Comparison of ENCODE assay signal across 8 mouse cellular contexts in genomic region chr13:74259460-74260230, GRCm38 (mm10). TPM values are rescaled to one million over a fixed set of nuclear protein-coding genes. Genes with fewer than 3 reads are reported as not detected.
DNase-seq lines count a peak whose midpoint lies in the region; ATAC-seq lines count a peak whose summit lies in the region.

No protein-coding gene starts in this region.

- DNase-seq in cerebellum, postnatal 10 days: peak; percentile 67
- DNase-seq in cerebellum, adult 11-12 months: no peak
- DNase-seq in monocyte, adult 2 months (ENCODE audit: low read depth in 1 of 2, low spot score in 2 of 2): peak; percentile 64 to 84
- peak; percentile 48 for DNase-seq in splenic B cell, adult 2 months (ENCODE audit: low read depth, low spot score)

- no peaks in the 10 kb centered on the region for H3K27me3 ChIP-seq in embryonic facial prominence, embryonic 12.5 days
- H3K27me3 ChIP-seq in heart, embryonic 12.5 days (replicated peaks): no peaks in the 10 kb centered on the region
- no peaks in the 10 kb centered on the region for H3K27me3 ChIP-seq in kidney, embryonic 15.5 days
- H3K27me3 ChIP-seq in liver, embryonic 12.5 days (replicated peaks): peaks cover 45% of the 10 kb centered on the region
- no peaks in the 10 kb centered on the region for H3K27me3 ChIP-seq in splenic B cell, adult 2 months (ENCODE audit: control insufficient read depth, insufficient read depth, low read length, poor library complexity, severe bottlenecking)

- no peak overlapping the region for H3K27ac ChIP-seq in embryonic facial prominence, embryonic 12.5 days
- no peak overlapping the region for H3K27ac ChIP-seq in heart, embryonic 12.5 days (ENCODE audit: poor library complexity, severe bottlenecking)
- H3K27ac ChIP-seq in kidney, embryonic 15.5 days: no peak overlapping the region
- H3K27ac ChIP-seq in liver, embryonic 12.5 days: no peak overlapping the region

- H3K4me1 ChIP-seq in embryonic facial prominence, embryonic 12.5 days: no peaks in the 10 kb centered on the region
- H3K4me1 ChIP-seq in heart, embryonic 12.5 days (replicated peaks): peaks cover 7% of the 10 kb centered on the region; the same call in 1 of the 2 replicates
- H3K4me1 ChIP-seq in kidney, embryonic 15.5 days: peaks cover 9% of the 10 kb centered on the region
- peaks cover 6% of the 10 kb centered on the region for H3K4me1 ChIP-seq in liver, embryonic 12.5 days

- WGBS in embryonic facial prominence, embryonic 12.5 days: 5% methylated on average over 35 of the region's 35 CpGs
- WGBS in heart, embryonic 12.5 days: 3% methylated on average over 35 of the region's 35 CpGs
- WGBS in kidney, embryonic 15.5 days: 4% methylated on average over 35 of the region's 35 CpGs
- 3% methylated on average over 35 of the region's 35 CpGs for WGBS in liver, embryonic 12.5 days (ENCODE audit: insufficient replicate concordance)

- peak overlapping the region; percentile 84 for H3K4me2 ChIP-seq in embryonic facial prominence, embryonic 12.5 days (replicated peaks)
- peak overlapping the region; percentile 89 for H3K4me2 ChIP-seq in heart, embryonic 12.5 days
- H3K4me2 ChIP-seq in kidney, embryonic 15.5 days: peak overlapping the region; percentile 95
- H3K4me2 ChIP-seq in liver, embryonic 12.5 days: peak overlapping the region; percentile 78

- no peaks in the 10 kb centered on the region for H3K36me3 ChIP-seq in embryonic facial prominence, embryonic 12.5 days
- H3K36me3 ChIP-seq in heart, embryonic 12.5 days: no peaks in the 10 kb centered on the region
- H3K36me3 ChIP-seq in kidney, embryonic 15.5 days: no peaks in the 10 kb centered on the region
- no peaks in the 10 kb centered on the region for H3K36me3 ChIP-seq in liver, embryonic 12.5 days
- H3K36me3 ChIP-seq in splenic B cell, adult 2 months (ENCODE audit: control insufficient read depth, insufficient read depth, low read length, poor library complexity, severe bottlenecking): no peaks in the 10 kb centered on the region

- peak overlapping the region; percentile 55 for H3K9ac ChIP-seq in embryonic facial prominence, embryonic 12.5 days
- H3K9ac ChIP-seq in heart, embryonic 12.5 days: peak overlapping the region; percentile 76
- peak overlapping the region; percentile 61 for H3K9ac ChIP-seq in kidney, embryonic 15.5 days
- peak overlapping the region; percentile 33; the same call in 1 of the 2 replicates for H3K9ac ChIP-seq in liver, embryonic 12.5 days

- H3K9me3 ChIP-seq in embryonic facial prominence, embryonic 12.5 days: no peaks in the 10 kb centered on the region
- H3K9me3 ChIP-seq in heart, embryonic 12.5 days (replicated peaks): no peaks in the 10 kb centered on the region
- no peaks in the 10 kb centered on the region for H3K9me3 ChIP-seq in kidney, embryonic 15.5 days (replicated peaks)
- H3K9me3 ChIP-seq in liver, embryonic 12.5 days (replicated peaks): no peaks in the 10 kb centered on the region

- peak overlapping the region; percentile 45 for H3K4me3 ChIP-seq in embryonic facial prominence, embryonic 12.5 days
- H3K4me3 ChIP-seq in heart, embryonic 12.5 days: peak overlapping the region; percentile 60
- peak overlapping the region; percentile 52 for H3K4me3 ChIP-seq in kidney, embryonic 15.5 days (replicated peaks)
- H3K4me3 ChIP-seq in liver, embryonic 12.5 days: peak overlapping the region; percentile 51

- peak; percentile 81 for ATAC-seq in embryonic facial prominence, embryonic 12.5 days (ENCODE audit: insufficient number of reproducible peaks, insufficient read depth, low FRiP score, low TSS enrichment)
- ATAC-seq in heart, embryonic 12.5 days (ENCODE audit: insufficient number of reproducible peaks, low FRiP score): peak; percentile 71
- peak; percentile 91 for ATAC-seq in kidney, embryonic 15.5 days (replicated peaks; ENCODE audit: low FRiP score)
- ATAC-seq in liver, embryonic 12.5 days: peak; percentile 58; the same call in 1 of the 2 replicates

RNA-seq across cellular contexts. Expression of gene Ahrr, which starts 32.5 kb away (rescaled TPM):
- 1.2 and 1.7 TPM in 2 replicates for polyA plus RNA-seq in embryonic facial prominence, embryonic 12.5 days (2016; fragmentation: Nextera tagmentation; extraction: Ambion mirVana)
- 0.73 and 0.82 TPM in 2 replicates for polyA plus RNA-seq in heart, embryonic 12.5 days (2016; fragmentation: Nextera tagmentation; extraction: Ambion mirVana)
- 0.45 and 0.52 TPM in 2 replicates for polyA plus RNA-seq in kidney, embryonic 15.5 days (2015; fragmentation: Nextera tagmentation; extraction: Ambion mirVana)
- polyA plus RNA-seq in liver, embryonic 12.5 days (2016; fragmentation: Nextera tagmentation; extraction: Ambion mirVana): 0.12 and 0.48 TPM in 2 replicates

RNA-seq across cellular contexts. Expression of gene Exoc3, which starts 51.1 kb away (rescaled TPM):
- polyA plus RNA-seq in embryonic facial prominence, embryonic 12.5 days (2016; fragmentation: Nextera tagmentation; extraction: Ambion mirVana): 78.3 and 79.8 TPM in 2 replicates
- polyA plus RNA-seq in heart, embryonic 12.5 days (2016; fragmentation: Nextera tagmentation; extraction: Ambion mirVana): 50.4 and 51.0 TPM in 2 replicates
- polyA plus RNA-seq in kidney, embryonic 15.5 days (2015; fragmentation: Nextera tagmentation; extraction: Ambion mirVana): 67.8 and 68.0 TPM in 2 replicates
- polyA plus RNA-seq in liver, embryonic 12.5 days (2016; fragmentation: Nextera tagmentation; extraction: Ambion mirVana): 32.9 and 36.4 TPM in 2 replicates

RNA-seq across cellular contexts. Expression of gene Pdcd6, which starts 57.7 kb away (rescaled TPM):
- polyA plus RNA-seq in embryonic facial prominence, embryonic 12.5 days (2016; fragmentation: Nextera tagmentation; extraction: Ambion mirVana): 131 and 133 TPM in 2 replicates
- 87.5 and 89.2 TPM in 2 replicates for polyA plus RNA-seq in heart, embryonic 12.5 days (2016; fragmentation: Nextera tagmentation; extraction: Ambion mirVana)
- polyA plus RNA-seq in kidney, embryonic 15.5 days (2015; fragmentation: Nextera tagmentation; extraction: Ambion mirVana): 155 and 157 TPM in 2 replicates
- polyA plus RNA-seq in liver, embryonic 12.5 days (2016; fragmentation: Nextera tagmentation; extraction: Ambion mirVana): 83.5 and 90.0 TPM in 2 replicates
